Mouse (Mus musculus): ENCODE measurements around the gene Mt4.

DNA sequence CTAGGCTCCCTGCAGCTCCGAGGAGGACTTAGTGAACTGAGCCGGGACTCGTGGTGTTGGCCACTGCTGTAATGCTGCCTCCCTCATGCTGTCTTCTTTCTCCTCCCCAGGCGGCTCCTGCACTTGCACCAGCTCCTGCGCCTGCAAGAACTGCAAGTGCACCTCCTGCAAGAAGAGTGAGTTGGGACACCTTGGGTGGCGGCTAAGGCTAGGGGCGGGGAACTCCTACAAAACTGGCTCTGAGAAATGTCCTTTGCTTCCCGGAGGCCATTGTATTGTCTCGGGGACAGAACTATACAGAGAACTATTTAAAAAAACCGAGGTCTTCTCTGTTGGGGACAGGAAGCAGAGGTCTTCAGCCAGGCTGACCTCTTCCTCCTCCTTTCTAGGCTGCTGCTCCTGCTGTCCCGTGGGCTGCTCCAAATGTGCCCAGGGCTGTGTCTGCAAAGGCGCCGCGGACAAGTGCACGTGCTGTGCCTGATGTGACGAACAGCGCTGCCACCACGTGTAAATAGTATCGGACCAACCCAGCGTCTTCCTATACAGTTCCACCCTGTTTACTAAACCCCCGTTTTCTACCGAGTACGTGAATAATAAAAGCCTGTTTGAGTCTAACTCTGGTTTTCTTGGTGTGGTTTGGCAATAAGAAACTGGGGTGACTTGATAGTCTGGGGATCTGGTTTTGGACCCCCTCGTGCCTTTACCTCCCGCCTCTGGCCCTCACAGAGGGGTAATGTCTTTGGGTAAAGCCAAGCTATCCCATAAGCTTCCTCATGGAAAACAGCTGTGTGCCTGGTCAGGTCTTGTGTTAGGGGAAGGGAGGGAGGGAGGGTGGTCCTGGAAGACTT lies 42.9 kb downstream of the Mt4 start:
- TF ChIP-seq POLR2A (IDR thresholded peaks at IDR 0.05; ENCODE audit: control insufficient read depth, low read depth, low read length) (no peak; the same call in 1 of the 2 replicates), CTCF (IDR thresholded peaks at IDR 0.05; ENCODE audit: control insufficient read depth, insufficient read depth, insufficient replicate concordance, low read depth, low read length) (no peak)

Data from testis, adult 2 months (tissue).